Comparison of ENCODE assay signal across 9 mouse cellular contexts in the genomic region with DNA sequence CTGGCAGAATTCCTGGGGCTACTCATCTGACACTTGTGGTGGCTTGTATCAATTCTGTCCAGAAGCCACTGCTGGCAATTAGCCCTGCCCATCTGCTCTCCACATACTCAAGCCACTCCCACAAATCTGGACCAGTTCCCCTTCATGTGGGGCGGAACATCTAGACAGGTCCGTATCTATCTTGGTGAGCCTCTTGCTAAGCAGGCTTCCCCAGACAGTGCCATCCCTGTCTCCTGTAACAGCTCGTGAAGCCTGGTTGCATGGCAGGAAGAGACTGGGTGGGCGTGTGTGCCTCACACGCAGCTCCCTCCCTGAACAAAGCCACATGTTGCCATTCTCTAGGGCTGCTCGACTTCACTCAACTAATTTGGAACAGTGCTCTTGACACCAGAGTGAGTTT.
DNase-seq lines count a peak whose midpoint lies in the region; ATAC-seq lines count a peak whose summit lies in the region.
"Had no signal": no experiment of that assay in that cellular context is flagged by ENCODE, and none has a peak within 500 bp of the region (broad histone marks: within the 10 kb centered on the region; RNA-seq: fewer than 3 reads in every experiment).

No protein-coding gene starts in this region.

- no peaks in the 10 kb centered on the region for H3K9me3 ChIP-seq in hindbrain, embryonic 16.5 days (ENCODE audit: control insufficient read depth, low read length)
- no peaks in the 10 kb centered on the region for H3K9me3 ChIP-seq in limb, embryonic 10.5 days (replicated peaks)
- H3K9me3 ChIP-seq: stomach, embryonic 15.5 days had no signal

- no peak overlapping the region for H3K4me2 ChIP-seq in hindbrain, embryonic 16.5 days (ENCODE audit: low read length)
- H3K4me2 ChIP-seq: stomach, embryonic 15.5 days had no signal

- H3K27ac ChIP-seq in hindbrain, embryonic 16.5 days (ENCODE audit: low read depth, low read length) = no peak overlapping the region
- H3K27ac ChIP-seq in limb, embryonic 10.5 days = 0 out of 2 replicates have a peak overlapping the region, but pooled peaks have one; percentile 11
- H3K27ac ChIP-seq: stomach, embryonic 15.5 days had no signal

- H3K36me3 ChIP-seq in hindbrain, embryonic 16.5 days (ENCODE audit: control insufficient read depth, insufficient read depth, low read length) = no peaks in the 10 kb centered on the region
- H3K36me3 ChIP-seq in limb, embryonic 10.5 days = no peaks in the 10 kb centered on the region
- H3K36me3 ChIP-seq: stomach, embryonic 15.5 days had no signal

- H3K4me3 ChIP-seq in hindbrain, embryonic 16.5 days (ENCODE audit: low read length) = no peak overlapping the region
- H3K4me3 ChIP-seq in limb, embryonic 10.5 days = no peak overlapping the region
- H3K4me3 ChIP-seq: stomach, embryonic 15.5 days had no signal

- ATAC-seq in hindbrain, embryonic 16.5 days = peak; percentile 48

- DNase-seq in heart, adult 11 months = peak; percentile 58
- no peak for DNase-seq in heart, postnatal 4 days
- DNase-seq in cerebellum, adult 9-11 months = peak; percentile 24
- peak; percentile 40 for DNase-seq in limb, embryonic 10.5 days (ENCODE audit: low spot score)
- DNase-seq in kidney, postnatal 25 days = no peak
- no peak for DNase-seq in heart, postnatal 36 days
- no peak for DNase-seq in heart, adult 9 months (ENCODE audit: low spot score in 2 of 2)

- no peaks in the 10 kb centered on the region for H3K27me3 ChIP-seq in hindbrain, embryonic 16.5 days (replicated peaks; ENCODE audit: control insufficient read depth, insufficient read depth, low read length)
- no peaks in the 10 kb centered on the region for H3K27me3 ChIP-seq in limb, embryonic 10.5 days (ENCODE audit: low read depth, poor library complexity, severe bottlenecking)
- H3K27me3 ChIP-seq: stomach, embryonic 15.5 days had no signal

- H3K9ac ChIP-seq in hindbrain, embryonic 16.5 days (ENCODE audit: low read depth, low read length) = no peak overlapping the region
- H3K9ac ChIP-seq: stomach, embryonic 15.5 days had no signal

- WGBS in hindbrain, embryonic 16.5 days = 47% methylated on average over 6 of the region's 6 CpGs
- WGBS in limb, embryonic 10.5 days = 35% methylated on average over 6 of the region's 6 CpGs

- H3K4me1 ChIP-seq in hindbrain, embryonic 16.5 days (ENCODE audit: control insufficient read depth, insufficient read depth, low read depth, low read length) = peaks cover 5% of the 10 kb centered on the region; the same call in 1 of the 2 replicates
- H3K4me1 ChIP-seq in limb, embryonic 10.5 days = peaks cover 54% of the 10 kb centered on the region
- H3K4me1 ChIP-seq: stomach, embryonic 15.5 days had no signal

- intact Hi-C loops in heart, postnatal 36 days (cut with DNase I) = no loop called here

Comparison
In these comparisons a context has a peak if more than half of its experiments do, and no peak if none do; other contexts are left out.
1. DNase-seq: peak in heart, adult 11 months (single experiment), cerebellum, adult 9-11 months (single experiment) and limb, embryonic 10.5 days (single experiment); none in heart, postnatal 4 days (single experiment), kidney, postnatal 25 days (0 of 2), heart, postnatal 36 days (0 of 2) and heart, adult 9 months (0 of 2).